Mouse (Mus musculus) G1E (cell line): ENCODE measurements around the gene Ppp1r1b. TPM values are rescaled to one million over a fixed set of nuclear protein-coding genes. Genes with fewer than 3 reads are reported as not detected.

ENCODE experiments used
- ATAC-seq: 2 replicates; pipeline ENCODE4 v1.8.0; 2016; ENCODE audit warnings: mild to moderate bottlenecking; ENCODE audit not compliant: insufficient number of reproducible peaks, poor library complexity, low FRiP score, severe bottlenecking; ENCODE audit errors: extremely low read depth
- DNase-seq: peaks from one replicate; pipeline ENCODE4 v3.0.0; 2012; ENCODE audit warnings: low spot score
- H3K27me3 ChIP-seq: 2 replicates; pipeline ENCODE4 v1.6.1; 2012; ENCODE audit warnings: mild to moderate bottlenecking, low read length, inconsistent platforms; ENCODE audit not compliant: insufficient read depth
- H3K36me3 ChIP-seq: replicated peaks from 2 replicates; pipeline ENCODE3; 2012; ENCODE audit warnings: mild to moderate bottlenecking, inconsistent platforms
- H3K4me1 ChIP-seq: 2 replicates; pipeline ENCODE4 v1.6.1; 2012; ENCODE audit warnings: low read depth, low read length, inconsistent platforms, mixed read lengths; ENCODE audit not compliant: insufficient read depth
- H3K4me3 ChIP-seq: 2 replicates; pipeline ENCODE4 v1.5.1; 2012; ENCODE audit warnings: low read depth, mild to moderate bottlenecking, inconsistent platforms, low read length, moderate library complexity, mixed read lengths
- H3K9me3 ChIP-seq: replicated peaks from 2 replicates; pipeline ENCODE4 v1.6.1; 2012; ENCODE audit warnings: inconsistent platforms
- CTCF ChIP-seq: IDR thresholded peaks from 2 replicates; pipeline ENCODE4 v1.5.1; 2012; ENCODE audit warnings: low read depth, low read length, inconsistent platforms, mixed read lengths
- GATA1 ChIP-seq: IDR thresholded peaks from 2 replicates; pipeline ENCODE4 v1.6.1; 2012; ENCODE audit warnings: borderline replicate concordance, low read length, inconsistent platforms, mixed read lengths
- GATA2 ChIP-seq: IDR thresholded peaks from 2 replicates; pipeline ENCODE4 v1.6.1; 2012; ENCODE audit warnings: low read depth, low read length, inconsistent platforms, borderline replicate concordance
- POLR2AphosphoS5 ChIP-seq: IDR thresholded peaks from 2 replicates; pipeline ENCODE4 v1.6.1; 2012; ENCODE audit warnings: low read depth, low read length, inconsistent platforms; ENCODE audit not compliant: insufficient replicate concordance
- TAL1 ChIP-seq: conservative IDR thresholded peaks from 2 replicates; pipeline ENCODE4 v1.6.1; 2012; ENCODE audit warnings: low read depth, low read length, inconsistent platforms, mixed read lengths
- polyA plus RNA-seq: library from polyadenylated mRNA; stranded (reverse); fragments of >175 nt; gene quantifications from 2 replicates; pipeline ENCODE4 v1.2.3, GENCODE M21; 2012
- total RNA-seq, 2 experiments: library from RNA; stranded (forward) in 1 of 2; stranded (reverse) in 1 of 2; fragments of 200-1000 nt in 1 of 2; fragments of >200 nt in 1 of 2; fragmentation: Nextera tagmentation in 1 of 2; gene quantifications; 2 replicates each; pipeline ENCODE4 v1.2.3; 2014 to 2017

Gene Ppp1r1b
- total and polyA plus RNA-seq, 3 experiments = not detected

- TF ChIP-seq TAL1 = no peak
- no peak for TF ChIP-seq GATA2
- TF ChIP-seq GATA1 = no peak
- no peak for TF ChIP-seq CTCF
- TF ChIP-seq POLR2AphosphoS5 = no peak
- Histone ChIP-seq H3K4me3 (no peak overlapping the region), H3K36me3 (no peaks in the 10 kb centered on the region), H3K9me3 (peaks cover 2% of the 10 kb centered on the region), H3K4me1 (no peaks in the 10 kb centered on the region), H3K27me3 (peaks cover 54% of the 10 kb centered on the region)
- ATAC-seq = no peak
- DNase-seq = no peak
Observed at GRCm38 (mm10) chr11:98322159-98322558, 26.0 kb upstream of the Ppp1r1b start.

GRCm38 (mm10) chr11:98323136-98323866 lies 24.9 kb upstream of the Ppp1r1b start:
- no peak for TF ChIP-seq CTCF
- TF ChIP-seq TAL1 = no peak
- peaks cover 14% of the 10 kb centered on the region for H3K9me3 ChIP-seq
- H3K27me3 ChIP-seq = peaks cover 60% of the 10 kb centered on the region
- H3K4me3 ChIP-seq = no peak overlapping the region
- H3K36me3 ChIP-seq = no peaks in the 10 kb centered on the region
- no peaks in the 10 kb centered on the region for H3K4me1 ChIP-seq
- DNase-seq = no peak
- ATAC-seq = no peak

- Histone ChIP-seq H3K27me3 (peaks cover 60% of the 10 kb centered on the region), H3K4me1 (no peaks in the 10 kb centered on the region), H3K4me3 (no peak overlapping the region), H3K36me3 (no peaks in the 10 kb centered on the region), H3K9me3 (peaks cover 19% of the 10 kb centered on the region)
- no peak for ATAC-seq
- TF ChIP-seq POLR2AphosphoS5 = no peak
- no peak for TF ChIP-seq GATA2
- TF ChIP-seq CTCF = no peak
- TF ChIP-seq GATA1 = no peak
- no peak for TF ChIP-seq TAL1
- peak; percentile 53 for DNase-seq
Observed at GRCm38 (mm10) chr11:98323933-98324332, 24.3 kb upstream of the Ppp1r1b start.

GRCm38 (mm10) chr11:98325191-98325820 lies 22.9 kb upstream of the Ppp1r1b start:
- peaks cover 59% of the 10 kb centered on the region for H3K27me3 ChIP-seq
- TF ChIP-seq GATA1 = no peak
- no peak for TF ChIP-seq CTCF
- TF ChIP-seq TAL1 = no peak
- no peak for TF ChIP-seq POLR2AphosphoS5
- no peak for TF ChIP-seq GATA2
- no peaks in the 10 kb centered on the region for H3K4me1 ChIP-seq
- no peaks in the 10 kb centered on the region for H3K36me3 ChIP-seq
- no peak overlapping the region for H3K4me3 ChIP-seq
- H3K9me3 ChIP-seq = peaks cover 21% of the 10 kb centered on the region
- DNase-seq (no peak), ATAC-seq (no peak)

- no peak for ATAC-seq
- Histone ChIP-seq H3K4me1 (no peaks in the 10 kb centered on the region), H3K36me3 (no peaks in the 10 kb centered on the region), H3K9me3 (peaks cover 21% of the 10 kb centered on the region), H3K4me3 (no peak overlapping the region), H3K27me3 (peaks cover 61% of the 10 kb centered on the region)
- no peak for DNase-seq
- TF ChIP-seq TAL1 = no peak
- no peak for TF ChIP-seq GATA1
- no peak for TF ChIP-seq CTCF
- no peak for TF ChIP-seq GATA2
- no peak for TF ChIP-seq POLR2AphosphoS5
Observed at GRCm38 (mm10) chr11:98325821-98326218, 22.4 kb upstream of the Ppp1r1b start.

- Histone ChIP-seq H3K27me3 (peaks cover 57% of the 10 kb centered on the region), H3K9me3 (peaks cover 21% of the 10 kb centered on the region), H3K4me3 (no peak overlapping the region), H3K36me3 (no peaks in the 10 kb centered on the region), H3K4me1 (no peaks in the 10 kb centered on the region)
- TF ChIP-seq GATA2 (no peak), GATA1 (no peak), POLR2AphosphoS5 (no peak), TAL1 (no peak), CTCF (no peak)
- DNase-seq (no peak), ATAC-seq (no peak)
Observed at GRCm38 (mm10) chr11:98326741-98327135, 21.5 kb upstream of the Ppp1r1b start.
